Mouse (Mus musculus) stomach, embryonic 15.5 days (tissue): Measurements from ENCODE around the gene Sgk1. TPM values are rescaled to one million over a fixed set of nuclear protein-coding genes. Genes with fewer than 3 reads are reported as not detected.

Experiments
- ATAC-seq: fragments of 200-750 bp; cut with Nextera tagmentation; 2 replicates; pipeline ENCODE4 v1.8.0; 2017; ENCODE audit warnings: low read depth, moderate number of reproducible peaks, moderate TSS enrichment; ENCODE audit not compliant: insufficient read depth, low FRiP score
- H3K27ac ChIP-seq: fragments of 300-500 bp; sonication (generic); 2 replicates; pipeline ENCODE4 v1.5.1; 2015; ENCODE audit warnings: mild to moderate bottlenecking, inconsistent platforms
- H3K27me3 ChIP-seq: fragments of 300-500 bp; sonication (generic); replicated peaks from 2 replicates; pipeline ENCODE4 v1.6.1; 2015; ENCODE audit warnings: inconsistent platforms
- H3K36me3 ChIP-seq: fragments of 300-500 bp; sonication (generic); 2 replicates; pipeline ENCODE4 v1.6.1; 2015; ENCODE audit warnings: inconsistent platforms
- H3K4me1 ChIP-seq: fragments of 300-500 bp; sonication (generic); 2 replicates; pipeline ENCODE4 v1.6.1; 2015; ENCODE audit warnings: inconsistent platforms
- H3K4me2 ChIP-seq: fragments of 300-500 bp; sonication (generic); 2 replicates; pipeline ENCODE4 v1.6.1; 2015; ENCODE audit warnings: mild to moderate bottlenecking, inconsistent platforms
- H3K4me3 ChIP-seq: fragments of 300-500 bp; sonication (generic); replicated peaks from 2 replicates; pipeline ENCODE4 v1.5.1; 2015; ENCODE audit warnings: inconsistent platforms
- H3K9ac ChIP-seq: fragments of 300-500 bp; sonication (generic); 2 replicates; pipeline ENCODE4 v1.6.1; 2015; ENCODE audit warnings: inconsistent platforms
- H3K9me3 ChIP-seq: fragments of 300-500 bp; sonication (generic); 2 replicates; pipeline ENCODE4 v1.6.1; 2016; ENCODE audit warnings: inconsistent platforms
- WGBS: fragments of 180-500 bp; shearing (Covaris S2); methylation state at CpG from one replicate; pipeline ENCODE4 v1.1.7; 2015; 5-methylcytosine and 5-hydroxymethylcytosine counted together
- polyA plus RNA-seq: library from polyadenylated mRNA; unstranded; fragments of >200 nt; fragmentation: Nextera tagmentation; extraction: Ambion mirVana; gene quantifications from 2 replicates; pipeline ENCODE4 v1.2.1, GENCODE M21; 2015

Gene Sgk1
- polyA plus RNA-seq, 1 experiment from 2014 or later: 31.2 TPM

DNA sequence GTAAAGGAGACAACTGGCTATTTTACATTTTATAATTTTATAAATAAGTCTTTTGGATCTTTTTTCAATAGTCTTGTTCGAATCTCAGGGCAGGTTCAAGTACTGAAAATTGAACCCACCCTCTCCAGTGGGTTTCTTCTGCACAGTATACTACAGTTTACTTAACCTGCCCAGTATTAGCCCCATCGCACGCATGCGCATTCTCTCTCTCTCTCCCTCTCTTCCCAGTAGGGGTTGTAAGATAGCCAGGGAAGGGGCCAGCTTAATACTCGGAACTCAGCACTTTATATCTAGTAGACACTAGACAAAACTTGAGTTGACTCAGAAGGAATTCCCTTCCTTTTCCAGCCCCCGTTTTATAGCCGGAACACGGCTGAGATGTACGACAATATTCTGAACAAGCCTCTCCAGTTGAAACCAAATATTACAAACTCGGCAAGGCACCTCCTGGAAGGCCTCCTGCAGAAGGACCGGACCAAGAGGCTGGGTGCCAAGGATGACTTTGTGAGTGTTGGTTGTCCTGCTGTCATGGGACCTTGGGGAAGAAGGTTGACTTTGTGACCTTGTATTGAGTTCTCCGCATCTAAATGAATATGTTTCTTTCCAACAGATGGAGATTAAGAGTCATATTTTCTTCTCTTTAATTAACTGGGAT, 115.7 kb downstream of the Sgk1 start:
- no peak for ATAC-seq
- 83% methylated on average over 12 of the region's 12 CpGs for WGBS
- Histone ChIP-seq H3K9me3 (no peaks in the 10 kb centered on the region), H3K4me1 (peaks cover 10% of the 10 kb centered on the region; the same call in 1 of the 2 replicates), H3K27ac (no peak overlapping the region), H3K4me3 (no peak overlapping the region; the same call in 1 of the 2 replicates), H3K36me3 (0 out of 2 replicates have a peak, but pooled peaks cover 3% of the 10 kb centered on the region), H3K4me2 (peak overlapping the region; percentile 29), H3K9ac (no peak overlapping the region), H3K27me3 (no peaks in the 10 kb centered on the region)

DNA sequence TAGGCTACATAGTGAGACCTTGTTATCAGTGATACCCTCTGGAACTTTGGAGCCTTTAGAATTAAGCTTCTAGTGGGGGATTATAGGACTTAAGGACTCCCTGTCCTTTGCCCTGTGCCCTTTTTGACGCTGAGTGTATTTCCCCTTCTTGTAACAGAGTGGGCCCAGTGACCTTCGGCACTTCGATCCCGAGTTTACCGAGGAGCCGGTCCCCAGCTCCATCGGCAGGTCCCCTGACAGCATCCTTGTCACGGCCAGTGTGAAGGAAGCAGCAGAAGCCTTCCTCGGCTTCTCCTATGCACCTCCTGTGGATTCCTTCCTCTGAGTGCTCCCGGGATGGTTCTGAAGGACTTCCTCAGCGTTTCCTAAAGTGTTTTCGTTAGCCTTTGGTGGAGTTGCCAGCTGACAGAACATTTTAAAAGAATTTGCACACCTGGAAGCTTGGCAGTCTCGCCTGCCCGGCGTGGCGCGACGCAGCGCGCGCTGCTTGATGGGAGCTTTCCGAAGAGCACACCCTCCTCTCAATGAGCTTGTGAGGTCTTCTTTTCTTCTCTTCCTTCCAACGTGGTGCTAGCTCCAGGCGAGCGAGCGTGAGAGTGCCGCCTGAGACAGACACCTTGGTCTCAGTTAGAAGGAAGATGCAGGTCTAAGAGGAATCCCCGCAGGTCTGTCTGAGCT, 116.7 kb downstream of the Sgk1 start:
- no peak for ATAC-seq
- H3K9me3 ChIP-seq: no peaks in the 10 kb centered on the region
- H3K9ac ChIP-seq: no peak overlapping the region

DNA sequence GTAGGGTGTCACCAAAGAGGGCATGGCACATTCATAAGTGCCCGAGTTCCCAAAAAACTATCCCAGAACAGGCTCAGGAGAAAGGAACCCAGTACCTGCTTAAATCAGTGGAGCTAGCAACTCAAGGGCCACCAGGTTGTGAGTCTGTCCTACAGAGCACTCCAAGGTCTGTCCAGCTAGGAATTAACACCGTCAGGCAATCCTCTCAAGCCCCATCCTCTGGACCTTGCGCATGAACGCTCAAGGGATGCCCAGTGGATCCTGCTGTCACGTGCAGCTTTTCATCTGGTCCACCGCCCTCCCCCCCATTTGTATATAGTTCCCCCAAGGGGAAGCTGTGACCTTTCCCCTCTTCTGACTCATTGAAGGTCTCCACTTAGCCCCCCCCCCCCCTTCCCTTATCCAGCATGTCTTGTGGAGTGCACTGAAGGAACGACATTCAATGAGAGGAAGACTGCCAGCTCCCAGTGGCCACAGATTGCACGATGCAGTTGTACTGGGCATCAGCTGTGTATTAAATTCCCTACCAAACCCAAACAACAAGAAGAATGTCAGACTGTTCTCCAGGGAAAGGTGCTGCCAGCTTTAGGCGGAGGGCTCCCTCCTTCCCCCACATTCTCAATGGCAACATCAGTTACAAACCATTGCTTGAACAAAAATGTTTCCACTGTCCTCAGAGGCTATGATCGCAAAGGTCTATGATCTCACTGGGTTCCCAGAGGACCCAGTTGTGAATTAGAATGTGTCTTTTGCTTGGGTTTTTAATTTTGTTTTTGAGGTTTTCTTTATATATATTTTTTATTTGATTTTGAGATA, 118.7 kb downstream of the Sgk1 start:
- Histone ChIP-seq H3K27ac (no peak overlapping the region), H3K4me2 (no peak overlapping the region), H3K27me3 (no peaks in the 10 kb centered on the region), H3K9me3 (no peaks in the 10 kb centered on the region), H3K36me3 (0 out of 2 replicates have a peak, but pooled peaks cover 3% of the 10 kb centered on the region), H3K4me1 (peaks cover 10% of the 10 kb centered on the region; the same call in 1 of the 2 replicates), H3K4me3 (no peak overlapping the region), H3K9ac (no peak overlapping the region)
- 0 out of 2 replicates have a peak, but pooled peaks have one; percentile 15 for ATAC-seq
- 64% methylated on average over 10 of the region's 10 CpGs for WGBS

More for the DNA sequence above, 116.7 kb downstream of the Sgk1 start:
- Histone ChIP-seq H3K36me3 (0 out of 2 replicates have a peak, but pooled peaks cover 3% of the 10 kb centered on the region), H3K27me3 (no peaks in the 10 kb centered on the region), H3K27ac (no peak overlapping the region), H3K4me3 (peak overlapping the region; percentile 13; the same call in 1 of the 2 replicates), H3K4me1 (peaks cover 10% of the 10 kb centered on the region; the same call in 1 of the 2 replicates), H3K4me2 (peak overlapping the region; percentile 25)
- WGBS: 81% methylated on average over 28 of the region's 28 CpGs

GRCm38 (mm10) chr10:22001621-22002020, 119.6 kb downstream of the Sgk1 start:
- H3K9me3 ChIP-seq: no peaks in the 10 kb centered on the region
- no peaks in the 10 kb centered on the region for H3K27me3 ChIP-seq
- peak; percentile 47; the same call in 1 of the 2 replicates for ATAC-seq
- 76% methylated on average over 4 of the region's 5 CpGs for whole genome bisulfite sequencing
- no peak overlapping the region for H3K4me3 ChIP-seq
- 0 out of 2 replicates have a peak, but pooled peaks cover 3% of the 10 kb centered on the region for H3K36me3 ChIP-seq
- H3K4me1 ChIP-seq: peaks cover 5% of the 10 kb centered on the region; the same call in 1 of the 2 replicates
- no peak overlapping the region for H3K4me2 ChIP-seq
- H3K27ac ChIP-seq: no peak overlapping the region
- no peak overlapping the region for H3K9ac ChIP-seq

- no peak for ATAC-seq
- Histone ChIP-seq H3K4me3 (no peak overlapping the region), H3K27ac (no peak overlapping the region), H3K4me2 (no peak overlapping the region), H3K36me3 (no peaks in the 10 kb centered on the region), H3K9me3 (no peaks in the 10 kb centered on the region), H3K27me3 (no peaks in the 10 kb centered on the region), H3K4me1 (no peaks in the 10 kb centered on the region), H3K9ac (no peak overlapping the region)
- WGBS: 62% methylated on average over 5 of the region's 5 CpGs
Observed at GRCm38 (mm10) chr10:22004763-22005162, 122.8 kb downstream of the Sgk1 start.

DNA sequence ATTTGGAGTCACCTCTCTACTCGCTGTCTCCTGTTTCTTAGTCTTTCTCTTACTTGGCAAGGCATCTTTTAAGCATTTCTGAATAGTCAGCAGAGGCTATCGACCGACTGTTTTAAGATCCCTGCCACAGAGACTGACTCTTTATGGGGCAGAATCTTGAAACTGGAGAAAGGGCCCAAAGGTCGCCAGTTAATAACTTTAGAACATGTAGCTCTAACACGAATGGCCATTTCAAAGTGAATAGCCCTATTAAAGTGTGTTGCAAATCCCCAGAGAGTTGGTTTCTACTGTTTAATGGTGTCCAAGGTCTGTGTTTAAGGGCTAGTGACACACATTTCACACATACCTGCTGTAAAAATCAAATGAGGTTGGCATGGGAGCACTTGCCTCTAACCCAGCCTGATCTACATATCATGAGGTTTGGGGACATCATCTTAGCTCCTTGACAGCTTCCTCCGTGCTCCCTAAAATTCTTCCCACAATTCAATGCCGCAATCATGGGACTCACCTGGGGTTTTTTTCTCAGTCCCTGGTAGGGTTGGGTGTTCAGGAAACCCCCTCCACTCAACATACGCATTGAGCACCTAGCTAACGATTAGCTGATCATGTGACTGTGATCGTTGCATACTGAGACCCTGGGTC, 125.3 kb downstream of the Sgk1 start:
- 82% methylated on average over 10 of the region's 10 CpGs for WGBS
- no peak overlapping the region for H3K27ac ChIP-seq
- no peak for ATAC-seq

DNA sequence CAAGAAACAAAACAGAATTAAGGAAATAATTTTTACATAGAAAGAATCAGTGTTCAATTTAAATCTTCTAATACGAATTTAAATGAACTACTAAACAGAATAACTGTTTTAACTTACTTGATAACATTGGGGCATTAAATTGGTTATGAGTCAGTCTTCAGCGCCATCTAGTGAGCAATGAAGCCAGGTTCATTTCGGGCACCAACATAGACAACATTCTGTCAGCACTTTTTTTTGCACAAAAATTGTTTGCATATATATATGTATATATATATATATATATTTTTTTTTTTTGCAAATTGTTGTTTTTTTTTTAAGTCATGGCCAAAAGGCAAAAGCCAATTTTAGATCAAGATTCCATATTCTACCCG, 125.8 kb downstream of the Sgk1 start:
- Histone ChIP-seq H3K4me3 (no peak overlapping the region), H3K27ac (no peak overlapping the region), H3K36me3 (no peaks in the 10 kb centered on the region), H3K27me3 (no peaks in the 10 kb centered on the region), H3K9ac (no peak overlapping the region), H3K4me1 (no peaks in the 10 kb centered on the region), H3K4me2 (no peak overlapping the region), H3K9me3 (no peaks in the 10 kb centered on the region)
- 37% methylated on average over 4 of the region's 4 CpGs for WGBS
- ATAC-seq: no peak

More for the DNA sequence above, 125.3 kb downstream of the Sgk1 start:
- Histone ChIP-seq H3K4me3 (no peak overlapping the region), H3K4me1 (no peaks in the 10 kb centered on the region), H3K36me3 (no peaks in the 10 kb centered on the region), H3K9me3 (no peaks in the 10 kb centered on the region), H3K4me2 (no peak overlapping the region), H3K27me3 (no peaks in the 10 kb centered on the region), H3K9ac (no peak overlapping the region)

- Histone ChIP-seq H3K4me2 (no peak overlapping the region), H3K9ac (no peak overlapping the region), H3K9me3 (no peaks in the 10 kb centered on the region), H3K27me3 (no peaks in the 10 kb centered on the region), H3K27ac (no peak overlapping the region), H3K36me3 (no peaks in the 10 kb centered on the region), H3K4me3 (no peak overlapping the region), H3K4me1 (no peaks in the 10 kb centered on the region)
- ATAC-seq: no peak
- 37% methylated on average over 19 of the region's 19 CpGs for WGBS
Observed at GRCm38 (mm10) chr10:22010088-22010818, 128.3 kb downstream of the Sgk1 start.

- Histone ChIP-seq H3K4me3 (no peak overlapping the region), H3K4me1 (no peaks in the 10 kb centered on the region), H3K9ac (no peak overlapping the region), H3K27ac (no peak overlapping the region), H3K9me3 (no peaks in the 10 kb centered on the region), H3K27me3 (no peaks in the 10 kb centered on the region), H3K4me2 (no peak overlapping the region), H3K36me3 (no peaks in the 10 kb centered on the region)
- no peak for ATAC-seq
- WGBS: 44% methylated on average over 16 of the region's 16 CpGs
Observed at GRCm38 (mm10) chr10:22017469-22018159, 135.6 kb downstream of the Sgk1 start.

- H3K9ac ChIP-seq: no peak overlapping the region
- no peaks in the 10 kb centered on the region for H3K36me3 ChIP-seq
- 92% methylated on average over 4 of the region's 4 CpGs for WGBS
- H3K4me1 ChIP-seq: no peaks in the 10 kb centered on the region
- no peak overlapping the region for H3K4me2 ChIP-seq
- H3K9me3 ChIP-seq: no peaks in the 10 kb centered on the region
- no peaks in the 10 kb centered on the region for H3K27me3 ChIP-seq
- no peak overlapping the region for H3K27ac ChIP-seq
- no peak overlapping the region for H3K4me3 ChIP-seq
- no peak for ATAC-seq
Observed at GRCm38 (mm10) chr10:22018618-22019017, 136.6 kb downstream of the Sgk1 start.
